Mouse (Mus musculus) adrenal gland, adult 10 weeks (tissue): ENCODE data around the gene Gm1993. TPM values are rescaled to one million over a fixed set of nuclear protein-coding genes. Genes with fewer than 3 reads are reported as not detected.

Experiments used
- polyA plus RNA-seq: library from polyadenylated mRNA; stranded (reverse); fragments of 350-450 nt; fragmentation: Illumina TruSeq; extraction: RNeasy Lipid Tissue Mini Kit (QIAGEN cat#74804); gene quantifications from one replicate; pipeline ENCODE4 v1.2.3, GENCODE M21; 2014; ENCODE audit warnings: low read depth, low replicate concordance

Gm1993 gene
- polyA plus RNA-seq = not detected

DNA sequence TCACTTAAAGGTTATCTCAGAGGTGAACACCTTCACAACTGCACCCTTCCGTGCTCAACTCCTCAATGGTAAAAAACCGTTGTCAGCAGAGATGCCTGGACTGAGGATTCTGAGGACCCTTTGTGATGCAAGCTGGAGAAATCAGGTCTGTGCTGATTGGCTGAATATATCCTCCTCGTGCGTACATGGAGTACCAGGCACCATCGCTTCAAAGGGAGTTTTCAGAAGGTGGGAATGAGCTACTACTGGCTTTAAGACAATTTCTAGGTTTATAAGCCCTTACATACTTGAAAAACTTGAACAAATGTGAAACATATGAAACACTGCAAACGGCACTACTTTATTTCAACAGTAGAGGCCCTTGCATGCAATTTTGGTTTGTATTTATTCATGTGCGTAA is at the start of gene Gm1993:
Gm1993 (minus strand) TSS at position 101 of the 400 bp plus-strand sequence.

